Mouse (Mus musculus) CH12F3 (cell line): Measurements from ENCODE around the gene Taar6.

ENCODE experiments used
- in situ Hi-C: fragments of 300-500 bp; cut with MboI; formaldehyde crosslinking; loops from 2 replicates; pipeline ENCODE4 v1.14.3; 2020; ENCODE audit warnings: low sequenced_read_pairs

The Taar6 gene

GRCm38 (mm10) chr10:23985546-23985945 lies at the start of gene Taar6:
TSS of gene Taar6 (minus strand) at chr10:23985646.
- in situ Hi-C loops: no loop called here

- in situ Hi-C loops: no loop called here
Observed at GRCm38 (mm10) chr10:24031347-24031746, 45.9 kb upstream of the Taar6 start.

DNA sequence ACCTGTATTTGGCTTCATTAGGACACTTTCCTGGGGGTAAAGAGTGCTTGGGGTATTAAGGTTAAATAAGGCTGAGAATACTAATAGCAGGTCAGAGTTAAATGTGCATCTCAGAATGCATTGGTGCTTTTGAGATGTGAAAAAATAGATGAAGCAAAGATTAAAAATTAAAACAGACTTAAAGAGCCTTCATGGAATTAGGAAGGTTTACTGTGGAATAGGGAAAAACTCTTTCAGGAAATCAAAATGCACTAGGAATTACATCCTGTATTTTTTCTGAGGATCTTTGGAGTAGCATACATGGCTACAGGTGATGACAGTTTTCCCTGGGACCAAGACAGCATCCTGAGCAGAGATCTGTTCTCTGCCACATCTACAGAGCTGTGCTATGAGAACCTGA lies 41.5 kb upstream of the Taar6 start, which contains the start of gene Taar7d:
Gene Taar7d (plus strand): TSS at position 301 of the 400 bp plus-strand sequence.
- in situ Hi-C loops: no loop called here

GRCm38 (mm10) chr10:24008143-24008542 lies 22.7 kb upstream of the Taar6 start:
- in situ Hi-C loops: no loop called here

GRCm38 (mm10) chr10:24007034-24007433 lies 21.6 kb upstream of the Taar6 start:
- in situ Hi-C loops: no loop called here

- in situ Hi-C loops: no loop called here
Observed at GRCm38 (mm10) chr10:24006442-24006841, 21.0 kb upstream of the Taar6 start.

- in situ Hi-C loops: no loop called here
Observed at GRCm38 (mm10) chr10:23999639-24000038, 14.2 kb upstream of the Taar6 start, which contains the start of gene Taar7b. TSS of gene Taar7b (plus strand) at chr10:23999939.

- in situ Hi-C loops: no loop called here
Observed at GRCm38 (mm10) chr10:23993381-23993780, 7.9 kb upstream of the Taar6 start, which contains the start of gene Taar7a. TSS of gene Taar7a (minus strand) at chr10:23993481.

DNA sequence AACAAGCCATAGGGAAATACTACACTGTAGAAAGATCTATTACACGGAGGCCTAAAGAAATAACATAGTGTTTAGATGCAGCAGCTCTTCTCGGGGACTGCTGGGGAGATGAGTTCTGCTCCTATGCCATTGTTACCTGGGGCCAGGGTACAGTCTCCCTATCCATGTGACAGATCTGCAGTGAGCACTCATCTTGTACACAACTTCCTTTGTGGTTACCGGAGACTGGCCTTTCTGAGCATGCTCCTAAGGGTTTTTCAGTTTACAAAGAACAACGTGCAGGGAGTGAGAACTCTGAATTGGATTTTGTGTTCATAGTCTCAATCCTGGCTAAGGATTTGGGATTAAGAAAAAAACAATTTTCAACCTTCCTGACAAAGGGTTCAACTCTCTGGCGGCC lies 973 bp upstream of the Taar6 start:
- in situ Hi-C loops: no loop called here

GRCm38 (mm10) chr10:23978901-23979705 lies 6.3 kb downstream of the Taar6 start:
- in situ Hi-C loops: no loop called here

DNA sequence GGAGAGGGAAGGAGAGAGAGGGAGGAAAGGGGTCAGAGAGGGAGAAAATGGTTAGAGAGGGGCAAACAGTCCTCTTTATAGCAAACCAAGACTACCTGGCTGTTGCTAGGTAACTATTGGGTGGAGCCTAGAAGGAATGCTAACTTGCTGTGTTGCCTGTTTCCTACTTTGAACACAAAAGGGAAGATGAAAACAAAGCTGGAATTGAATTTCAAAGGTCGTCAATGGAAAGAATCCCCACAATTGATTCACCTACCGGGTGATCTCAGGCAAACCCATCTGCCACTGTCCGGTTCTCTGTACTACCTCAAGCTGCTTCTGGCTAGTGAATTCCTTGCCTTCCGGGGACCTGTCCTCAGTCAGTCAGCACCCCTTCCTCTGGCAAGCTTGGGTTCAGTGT lies 7.5 kb downstream of the Taar6 start:
- in situ Hi-C loops: no loop called here

DNA sequence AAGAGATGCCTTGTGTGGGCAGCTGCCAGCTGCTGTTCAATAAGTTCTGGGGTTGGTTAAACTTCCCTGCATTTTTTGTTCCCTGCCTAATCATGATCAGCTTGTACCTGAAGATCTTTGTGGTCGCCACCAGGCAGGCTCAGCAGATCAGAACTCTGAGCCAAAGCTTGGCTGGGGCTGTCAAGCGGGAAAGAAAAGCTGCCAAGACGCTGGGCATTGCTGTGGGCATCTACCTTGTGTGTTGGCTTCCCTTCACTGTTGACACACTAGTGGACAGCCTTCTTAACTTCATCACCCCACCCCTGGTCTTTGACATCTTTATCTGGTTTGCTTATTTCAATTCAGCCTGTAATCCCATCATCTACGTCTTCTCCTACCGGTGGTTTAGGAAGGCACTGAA lies 14.2 kb downstream of the Taar6 start:
- in situ Hi-C loops: no loop called here

DNA sequence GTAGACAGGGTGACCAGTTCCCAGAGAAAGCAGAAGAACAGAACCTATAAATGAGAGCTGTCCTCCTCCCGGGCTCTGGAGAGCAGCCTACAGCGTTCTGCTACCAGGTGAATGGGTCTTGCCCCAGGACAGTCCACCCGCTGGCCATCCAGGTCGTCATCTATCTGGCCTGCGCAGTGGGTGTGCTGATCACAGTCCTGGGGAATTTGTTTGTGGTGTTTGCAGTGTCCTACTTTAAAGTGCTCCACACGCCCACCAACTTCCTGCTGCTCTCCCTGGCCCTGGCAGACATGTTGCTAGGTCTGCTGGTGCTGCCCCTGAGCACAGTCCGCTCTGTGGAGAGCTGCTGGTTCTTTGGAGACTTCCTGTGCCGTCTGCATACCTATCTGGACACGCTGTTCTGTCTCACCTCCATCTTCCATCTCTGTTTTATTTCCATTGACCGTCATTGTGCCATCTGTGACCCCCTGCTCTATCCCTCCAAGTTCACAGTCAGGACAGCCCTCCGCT lies 14.7 kb downstream of the Taar6 start, which contains the start of gene Taar5:
Gene Taar5 (plus strand): TSS at position 51 of the 510 bp plus-strand sequence.
- in situ Hi-C loops: no loop called here

- in situ Hi-C loops: no loop called here
Observed at GRCm38 (mm10) chr10:23964921-23965610, 20.4 kb downstream of the Taar6 start.

DNA sequence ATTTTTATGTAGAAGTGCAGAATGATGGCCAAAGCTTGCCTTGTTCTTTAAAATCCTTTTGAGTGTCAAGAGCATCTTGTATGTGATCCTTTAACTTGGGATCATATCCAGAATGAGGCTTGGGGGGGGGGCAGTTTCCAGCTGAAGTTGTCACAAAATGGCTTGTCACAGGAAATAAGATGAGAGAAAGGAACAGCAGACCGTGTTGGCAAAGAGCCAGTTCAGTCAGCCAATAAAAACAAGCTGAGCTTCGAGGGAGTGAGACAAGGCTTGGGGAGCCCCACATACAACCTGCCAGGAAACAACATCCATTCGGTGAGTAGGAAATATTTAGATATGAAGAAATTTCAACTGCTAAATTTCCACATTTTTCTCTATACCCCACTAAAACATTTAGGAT lies 22.0 kb downstream of the Taar6 start:
- in situ Hi-C loops: no loop called here

- in situ Hi-C loops: no loop called here
Observed at GRCm38 (mm10) chr10:23960444-23960915, 25.0 kb downstream of the Taar6 start, which contains the start of gene Taar4. TSS of gene Taar4 (plus strand) at chr10:23960494.

GRCm38 (mm10) chr10:23959071-23959470 lies 26.4 kb downstream of the Taar6 start:
- in situ Hi-C loops: no loop called here

DNA sequence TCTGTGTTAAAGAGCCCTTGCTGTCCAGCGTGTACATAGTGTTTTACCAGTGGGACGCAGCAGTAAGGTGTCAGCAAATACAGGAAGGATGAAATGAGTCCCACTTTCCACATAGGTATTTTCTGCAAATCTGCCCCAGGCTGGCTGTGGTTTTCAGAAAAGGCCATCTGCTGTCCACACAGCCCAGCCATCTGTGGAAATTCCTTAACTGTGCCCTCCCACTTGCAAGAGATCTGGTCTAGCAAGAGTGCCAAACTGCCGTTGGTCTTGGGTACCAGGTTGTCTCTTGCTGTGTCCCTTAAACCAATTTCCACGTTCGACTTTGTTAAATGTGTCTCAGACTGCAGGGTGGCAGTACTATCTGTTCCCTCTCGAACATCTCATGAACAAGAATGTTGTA lies 33.7 kb downstream of the Taar6 start:
- in situ Hi-C loops: no loop called here

DNA sequence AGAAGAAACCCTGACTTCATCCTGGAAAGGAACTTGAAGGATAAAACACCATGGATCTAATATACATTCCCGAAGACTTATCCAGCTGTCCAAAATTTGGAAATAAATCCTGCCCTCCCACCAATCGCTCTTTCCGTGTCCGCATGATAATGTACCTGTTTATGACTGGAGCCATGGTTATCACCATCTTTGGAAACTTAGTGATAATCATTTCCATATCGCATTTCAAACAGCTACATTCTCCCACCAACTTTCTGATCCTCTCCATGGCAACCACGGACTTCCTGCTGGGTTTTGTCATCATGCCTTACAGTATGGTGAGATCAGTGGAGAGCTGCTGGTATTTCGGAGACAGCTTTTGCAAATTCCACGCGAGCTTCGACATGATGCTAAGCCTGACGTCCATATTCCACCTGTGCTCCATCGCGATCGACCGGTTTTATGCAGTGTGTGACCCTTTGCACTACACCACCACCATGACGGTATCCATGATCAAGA lies 35.9 kb downstream of the Taar6 start, which contains the start of gene Taar3:
Gene Taar3 (plus strand): TSS at position 51 of the 498 bp plus-strand sequence.
- in situ Hi-C loops: no loop called here

DNA sequence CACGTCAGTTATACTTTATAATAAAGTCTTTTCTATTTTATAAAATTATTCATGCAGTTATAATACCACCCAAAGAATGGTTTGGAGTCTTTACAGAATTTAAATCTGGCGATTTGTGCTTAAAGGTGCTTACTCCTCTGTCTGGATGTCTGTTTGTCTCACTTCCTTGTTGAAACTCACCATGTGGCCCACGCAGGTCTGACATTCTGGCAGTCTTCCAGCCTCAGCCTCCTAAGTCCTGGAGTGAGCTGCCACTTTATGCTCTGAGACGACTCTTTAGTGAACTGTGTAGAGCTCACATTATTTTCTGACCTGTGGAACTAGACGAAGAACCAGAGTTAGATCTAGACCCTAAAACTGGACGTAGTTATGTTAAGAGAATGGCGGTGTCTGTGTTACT lies 37.4 kb downstream of the Taar6 start:
- in situ Hi-C loops: no loop called here

- in situ Hi-C loops: no loop called here
Observed at GRCm38 (mm10) chr10:23942465-23942864, 43.0 kb downstream of the Taar6 start.
